Mouse (Mus musculus): ENCODE measurements at regions not wholly inside any gene's neighbourhood (a gene's known extent, or its start where the extent isn't known, plus 50 kb on each side); places are given as distances from the start of the nearest gene placed in this dataset.

- no peak overlapping the region for H3K4me3 ChIP-seq (ENCODE audit: low read depth, low read length)
- H3K27ac ChIP-seq (ENCODE audit: low read depth, low read length), result no peak overlapping the region
- WGBS, result 92% methylated on average over 6 of the region's 6 CpGs
- H3K4me1 ChIP-seq (ENCODE audit: control insufficient read depth, insufficient read depth, low read length), result no peaks in the 10 kb centered on the region
- no peak for DNase-seq (ENCODE audit: low spot score)
- H3K36me3 ChIP-seq (ENCODE audit: control insufficient read depth, insufficient read depth, low read length), result no peaks in the 10 kb centered on the region
- no peak overlapping the region for H3K9ac ChIP-seq (ENCODE audit: low read length)
- no peak for ATAC-seq (ENCODE audit: insufficient read depth, low FRiP score, low TSS enrichment)
- no peaks in the 10 kb centered on the region for H3K27me3 ChIP-seq (ENCODE audit: control insufficient read depth, insufficient read depth, low read length)
- no peak overlapping the region for H3K4me2 ChIP-seq (ENCODE audit: low read depth)
- H3K9me3 ChIP-seq (ENCODE audit: control insufficient read depth, low read length), result no peaks in the 10 kb centered on the region
Observed at GRCm38 (mm10) chr9:52323226-52323625, 154.9 kb upstream of the Zc3h12c start.

DNA sequence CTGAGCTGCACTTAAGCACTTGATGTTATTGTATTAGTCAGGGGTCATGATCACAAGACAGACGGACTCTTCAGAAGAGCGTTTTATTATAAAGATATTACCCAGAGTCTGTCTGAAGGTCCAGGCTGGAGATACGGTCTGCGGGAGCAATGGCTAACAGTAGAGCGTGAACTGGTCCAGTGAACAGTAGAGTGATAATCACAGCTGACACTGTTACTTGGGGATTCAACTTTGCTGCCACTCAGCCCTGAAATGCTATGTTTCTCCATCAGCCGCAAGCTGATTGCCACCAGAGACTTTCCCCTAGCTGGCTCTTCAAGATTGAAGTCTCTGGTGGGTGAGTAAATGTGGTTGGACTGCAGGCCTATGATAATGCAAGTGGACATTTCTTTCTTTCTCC is 133.1 kb upstream of the Zc3h12c start:
- ATAC-seq (ENCODE audit: insufficient read depth, low FRiP score, low TSS enrichment) (no peak), DNase-seq (ENCODE audit: low spot score) (no peak)
- Histone ChIP-seq H3K27me3 (ENCODE audit: control insufficient read depth, insufficient read depth, low read length) (no peaks in the 10 kb centered on the region), H3K4me1 (ENCODE audit: control insufficient read depth, insufficient read depth, low read length) (no peaks in the 10 kb centered on the region), H3K36me3 (ENCODE audit: control insufficient read depth, insufficient read depth, low read length) (no peaks in the 10 kb centered on the region), H3K4me3 (ENCODE audit: low read depth, low read length) (no peak overlapping the region), H3K9me3 (ENCODE audit: control insufficient read depth, low read length) (no peaks in the 10 kb centered on the region), H3K9ac (ENCODE audit: low read length) (no peak overlapping the region), H3K27ac (ENCODE audit: low read depth, low read length) (no peak overlapping the region), H3K4me2 (ENCODE audit: low read depth) (no peak overlapping the region)
- 87% methylated on average over 6 of the region's 6 CpGs for WGBS

DNA sequence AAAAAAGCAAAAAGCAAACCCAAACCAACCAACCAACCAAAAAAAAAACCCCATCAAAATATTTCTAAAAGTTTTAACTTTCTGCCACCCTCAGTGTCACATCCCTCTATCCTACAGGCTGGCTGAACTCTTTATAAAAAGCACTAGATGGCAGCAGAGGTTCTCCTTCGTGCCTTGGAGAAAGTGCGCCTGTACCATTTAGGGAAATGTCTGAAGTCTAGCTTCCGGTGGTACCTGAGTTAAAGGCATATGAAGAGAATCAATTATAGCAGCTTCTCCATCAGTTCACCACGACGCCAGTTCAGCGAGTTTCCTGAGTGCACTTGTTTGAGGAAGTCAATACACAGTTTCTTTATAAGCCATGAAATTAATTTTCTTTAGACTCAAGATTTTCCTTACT is 130.0 kb upstream of the Zc3h12c start:
- H3K4me1 ChIP-seq (ENCODE audit: control insufficient read depth, insufficient read depth, low read length), result no peaks in the 10 kb centered on the region
- DNase-seq (ENCODE audit: low spot score), result peak; percentile 37
- no peak overlapping the region for H3K4me2 ChIP-seq (ENCODE audit: low read depth)
- ATAC-seq (ENCODE audit: insufficient read depth, low FRiP score, low TSS enrichment), result no peak
- H3K36me3 ChIP-seq (ENCODE audit: control insufficient read depth, insufficient read depth, low read length), result no peaks in the 10 kb centered on the region
- H3K9me3 ChIP-seq (ENCODE audit: control insufficient read depth, low read length), result no peaks in the 10 kb centered on the region
- H3K4me3 ChIP-seq (ENCODE audit: low read depth, low read length), result no peak overlapping the region
- 18% methylated on average over 6 of the region's 6 CpGs for WGBS
- H3K27ac ChIP-seq (ENCODE audit: low read depth, low read length), result no peak overlapping the region
- H3K9ac ChIP-seq (ENCODE audit: low read length), result no peak overlapping the region
- no peaks in the 10 kb centered on the region for H3K27me3 ChIP-seq (ENCODE audit: control insufficient read depth, insufficient read depth, low read length)

GRCm38 (mm10) chr9:52294699-52295098 is 126.3 kb upstream of the Zc3h12c start:
- 78% methylated on average over 8 of the region's 8 CpGs for WGBS
- Histone ChIP-seq H3K9me3 (ENCODE audit: control insufficient read depth, low read length) (no peaks in the 10 kb centered on the region), H3K4me1 (ENCODE audit: control insufficient read depth, insufficient read depth, low read length) (no peaks in the 10 kb centered on the region), H3K36me3 (ENCODE audit: control insufficient read depth, insufficient read depth, low read length) (no peaks in the 10 kb centered on the region), H3K27ac (ENCODE audit: low read depth, low read length) (no peak overlapping the region), H3K9ac (ENCODE audit: low read length) (no peak overlapping the region), H3K27me3 (ENCODE audit: control insufficient read depth, insufficient read depth, low read length) (no peaks in the 10 kb centered on the region), H3K4me3 (ENCODE audit: low read depth, low read length) (no peak overlapping the region), H3K4me2 (ENCODE audit: low read depth) (no peak overlapping the region)
- no peak for DNase-seq (ENCODE audit: low spot score)
- no peak for ATAC-seq (ENCODE audit: insufficient read depth, low FRiP score, low TSS enrichment)

DNA sequence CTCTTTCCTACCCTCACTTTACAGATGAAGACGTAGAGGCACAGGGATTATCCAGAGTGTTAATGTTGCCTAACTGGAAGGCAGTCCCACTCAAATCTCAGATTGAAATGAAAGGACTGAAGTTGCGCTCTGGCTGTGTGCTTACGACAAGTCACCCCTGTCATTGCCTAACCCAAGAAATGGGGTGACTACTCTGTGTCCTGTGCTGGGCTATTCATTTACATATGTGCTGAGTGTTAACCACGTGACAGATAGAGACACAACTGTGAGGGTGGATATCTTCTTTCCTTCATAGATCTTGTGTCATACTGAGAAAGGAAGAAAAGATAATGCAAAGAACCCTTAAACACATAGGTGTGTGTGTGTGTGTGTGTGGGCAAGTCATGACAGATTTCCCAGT is 120.7 kb upstream of the Zc3h12c start:
- Histone ChIP-seq H3K4me3 (ENCODE audit: low read depth, low read length) (no peak overlapping the region), H3K4me1 (ENCODE audit: control insufficient read depth, insufficient read depth, low read length) (no peaks in the 10 kb centered on the region), H3K9me3 (ENCODE audit: control insufficient read depth, low read length) (no peaks in the 10 kb centered on the region), H3K4me2 (ENCODE audit: low read depth) (no peak overlapping the region), H3K27ac (ENCODE audit: low read depth, low read length) (no peak overlapping the region), H3K36me3 (ENCODE audit: control insufficient read depth, insufficient read depth, low read length) (no peaks in the 10 kb centered on the region), H3K27me3 (ENCODE audit: control insufficient read depth, insufficient read depth, low read length) (no peaks in the 10 kb centered on the region), H3K9ac (ENCODE audit: low read length) (no peak overlapping the region)
- WGBS, result 80% methylated on average over 4 of the region's 4 CpGs
- DNase-seq (ENCODE audit: low spot score) (no peak), ATAC-seq (ENCODE audit: insufficient read depth, low FRiP score, low TSS enrichment) (no peak)

DNA sequence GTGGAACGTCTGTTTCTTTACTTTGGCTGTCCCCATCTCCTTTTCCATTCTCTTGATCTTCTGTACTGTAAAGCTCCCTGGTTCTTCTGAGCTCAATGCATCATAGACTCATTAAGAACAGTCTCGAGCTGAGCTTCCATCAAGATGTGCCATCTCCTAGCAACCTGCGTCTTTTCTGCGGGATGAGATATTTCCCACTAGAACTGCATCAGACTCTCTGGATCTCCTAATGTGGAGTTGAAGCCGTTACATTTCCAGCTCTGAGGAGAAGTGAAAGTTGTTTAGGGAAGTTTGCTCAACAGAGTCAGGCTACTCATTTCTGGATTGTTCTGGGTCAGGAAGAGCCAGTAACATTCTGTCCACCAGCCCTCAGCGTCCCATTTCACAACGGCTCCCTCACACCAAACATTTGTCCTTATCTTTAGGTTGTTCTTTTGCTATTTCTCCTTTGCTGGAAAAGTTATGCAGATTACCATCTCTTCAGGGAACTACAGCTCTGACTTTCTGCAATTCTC is 119.4 kb upstream of the Zc3h12c start:
- 79% methylated on average over 7 of the region's 7 CpGs for WGBS
- ATAC-seq (ENCODE audit: insufficient read depth, low FRiP score, low TSS enrichment), result no peak
- H3K4me2 ChIP-seq (ENCODE audit: low read depth), result no peak overlapping the region

GRCm38 (mm10) chr9:52287246-52287651 is 118.9 kb upstream of the Zc3h12c start:
- peak overlapping the region; percentile 19; the same call in 1 of the 2 replicates for H3K4me3 ChIP-seq (ENCODE audit: low read depth, low read length)
- peak overlapping the region; percentile 20; the same call in 1 of the 2 replicates for H3K9ac ChIP-seq (ENCODE audit: low read length)
- no peaks in the 10 kb centered on the region for H3K27me3 ChIP-seq (ENCODE audit: control insufficient read depth, insufficient read depth, low read length)
- no peaks in the 10 kb centered on the region for H3K4me1 ChIP-seq (ENCODE audit: control insufficient read depth, insufficient read depth, low read length)
- DNase-seq (ENCODE audit: low spot score) (peak; percentile 69), ATAC-seq (ENCODE audit: insufficient read depth, low FRiP score, low TSS enrichment) (no peak)
- no peaks in the 10 kb centered on the region for H3K36me3 ChIP-seq (ENCODE audit: control insufficient read depth, insufficient read depth, low read length)
- 9% methylated on average over 10 of the region's 10 CpGs for WGBS
- H3K9me3 ChIP-seq (ENCODE audit: control insufficient read depth, low read length), result no peaks in the 10 kb centered on the region
- no peak overlapping the region for H3K27ac ChIP-seq (ENCODE audit: low read depth, low read length)
- peak overlapping the region; percentile 45 for H3K4me2 ChIP-seq (ENCODE audit: low read depth)

More for the DNA sequence above, 119.4 kb upstream of the Zc3h12c start:
- no peak overlapping the region for H3K4me3 ChIP-seq (ENCODE audit: low read depth, low read length)
- no peaks in the 10 kb centered on the region for H3K36me3 ChIP-seq (ENCODE audit: control insufficient read depth, insufficient read depth, low read length)
- no peak for DNase-seq (ENCODE audit: low spot score)
- no peaks in the 10 kb centered on the region for H3K27me3 ChIP-seq (ENCODE audit: control insufficient read depth, insufficient read depth, low read length)
- H3K27ac ChIP-seq (ENCODE audit: low read depth, low read length), result no peak overlapping the region
- no peaks in the 10 kb centered on the region for H3K4me1 ChIP-seq (ENCODE audit: control insufficient read depth, insufficient read depth, low read length)
- no peaks in the 10 kb centered on the region for H3K9me3 ChIP-seq (ENCODE audit: control insufficient read depth, low read length)
- no peak overlapping the region for H3K9ac ChIP-seq (ENCODE audit: low read length)

DNA sequence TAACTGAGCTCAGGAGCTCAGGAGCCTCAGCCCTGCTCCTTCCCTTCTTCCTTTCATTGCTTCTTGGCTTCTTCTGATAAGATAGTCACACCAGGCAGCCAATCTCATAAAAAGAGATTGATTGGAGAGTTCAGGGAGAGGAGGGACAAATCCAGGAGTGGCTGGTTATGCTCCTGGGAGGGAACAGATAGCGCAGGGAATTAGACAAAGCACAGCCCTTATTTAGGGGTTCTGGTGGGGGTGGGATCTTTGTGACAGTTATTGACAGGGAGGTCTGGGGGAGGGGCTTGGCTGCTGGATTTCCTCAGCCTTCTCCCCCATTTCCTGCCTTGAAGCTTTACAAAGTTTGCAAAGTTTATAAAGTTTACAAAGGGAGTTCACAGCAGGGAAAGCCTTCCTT is 117.7 kb upstream of the Zc3h12c start:
- Histone ChIP-seq H3K9ac (ENCODE audit: low read length) (no peak overlapping the region; the same call in 1 of the 2 replicates), H3K4me2 (ENCODE audit: low read depth) (no peak overlapping the region), H3K9me3 (ENCODE audit: control insufficient read depth, low read length) (no peaks in the 10 kb centered on the region), H3K4me3 (ENCODE audit: low read depth, low read length) (no peak overlapping the region), H3K4me1 (ENCODE audit: control insufficient read depth, insufficient read depth, low read length) (no peaks in the 10 kb centered on the region), H3K27me3 (ENCODE audit: control insufficient read depth, insufficient read depth, low read length) (no peaks in the 10 kb centered on the region), H3K27ac (ENCODE audit: low read depth, low read length) (no peak overlapping the region), H3K36me3 (ENCODE audit: control insufficient read depth, insufficient read depth, low read length) (no peaks in the 10 kb centered on the region)
- ATAC-seq (ENCODE audit: insufficient read depth, low FRiP score, low TSS enrichment), result no peak
- WGBS, result 19% methylated on average over 1 of the region's 1 CpGs
- DNase-seq (ENCODE audit: low spot score), result no peak

- Histone ChIP-seq H3K4me1 (ENCODE audit: control insufficient read depth, insufficient read depth, low read length) (peaks cover under 1% of the 10 kb centered on the region; the same call in 1 of the 2 replicates), H3K4me3 (ENCODE audit: low read depth, low read length) (no peak overlapping the region), H3K27me3 (ENCODE audit: control insufficient read depth, insufficient read depth, low read length) (no peaks in the 10 kb centered on the region), H3K9ac (ENCODE audit: low read length) (no peak overlapping the region), H3K36me3 (ENCODE audit: control insufficient read depth, insufficient read depth, low read length) (no peaks in the 10 kb centered on the region), H3K27ac (ENCODE audit: low read depth, low read length) (no peak overlapping the region), H3K9me3 (ENCODE audit: control insufficient read depth, low read length) (no peaks in the 10 kb centered on the region), H3K4me2 (ENCODE audit: low read depth) (no peak overlapping the region)
- 29% methylated on average over 2 of the region's 2 CpGs for WGBS
- DNase-seq (ENCODE audit: low spot score) (no peak), ATAC-seq (ENCODE audit: insufficient read depth, low FRiP score, low TSS enrichment) (no peak)
Observed at GRCm38 (mm10) chr9:52283558-52283957, 115.2 kb upstream of the Zc3h12c start.
